Mouse (Mus musculus): Measurements from ENCODE around the gene Gucy2c. TPM values are rescaled to one million over a fixed set of nuclear protein-coding genes. Genes with fewer than 3 reads are reported as not detected.
A peak's percentile ranks its signal among the peaks of the same experiment; 100 is the strongest.

Gene Gucy2c
- total and polyA plus RNA-seq, 2 experiments from 2014 or later = 0.55 to 1.1 TPM

GRCm38 (mm10) chr6:136813117-136813516, 31.6 kb upstream of the Gucy2c start:
- ATAC-seq (ENCODE audit: low FRiP score) (no peak), DNase-seq (ENCODE audit: low spot score) (no peak)
- H3K4me1 ChIP-seq (ENCODE audit: insufficient read depth, low read length) = peaks cover 9% of the 10 kb centered on the region
- H3K4me2 ChIP-seq (ENCODE audit: low read depth, low read length, poor library complexity, severe bottlenecking) = no peak overlapping the region
- H3K9ac ChIP-seq (replicated peaks; ENCODE audit: low read length, poor library complexity, severe bottlenecking) = no peak overlapping the region
- no peaks in the 10 kb centered on the region for H3K9me3 ChIP-seq (ENCODE audit: low read length)
- H3K27ac ChIP-seq (ENCODE audit: low read depth, low read length) = 0 out of 2 replicates have a peak overlapping the region, but pooled peaks have one; percentile 2
- H3K4me3 ChIP-seq (ENCODE audit: low read depth, low read length) = no peak overlapping the region
- TF ChIP-seq CTCF (IDR thresholded peaks at IDR 0.05) = peak; percentile 41; the same call in 1 of the 2 replicates
- peaks cover 49% of the 10 kb centered on the region for H3K36me3 ChIP-seq (ENCODE audit: insufficient read depth, low read length)
- WGBS = 46% methylated on average over 4 of the region's 4 CpGs
- no peaks in the 10 kb centered on the region for H3K27me3 ChIP-seq (ENCODE audit: insufficient read depth, low read length)

DNA sequence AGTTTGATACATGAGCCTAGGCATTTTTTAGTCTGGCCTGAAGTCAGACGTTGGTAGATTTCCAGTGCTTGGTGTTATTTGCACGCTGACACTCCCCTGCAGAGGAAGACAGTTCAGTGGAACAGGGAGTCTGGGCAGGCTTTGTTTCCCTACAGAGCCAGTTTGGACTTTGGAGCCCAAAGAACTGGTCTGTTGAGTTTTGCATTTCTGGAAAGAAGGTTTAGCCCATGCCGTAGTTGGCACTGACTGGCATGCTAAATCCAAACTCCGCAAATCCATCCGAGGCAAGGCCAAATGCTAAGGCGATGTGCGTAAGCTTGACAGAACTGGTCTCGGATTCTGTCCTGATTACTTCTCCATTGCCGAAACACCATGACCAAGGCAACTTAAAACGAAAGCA, 29.6 kb upstream of the Gucy2c start:
- H3K4me2 ChIP-seq (ENCODE audit: low read depth, low read length, poor library complexity, severe bottlenecking) = no peak overlapping the region
- no peaks in the 10 kb centered on the region for H3K9me3 ChIP-seq (ENCODE audit: low read length)
- no peak overlapping the region for H3K4me3 ChIP-seq (ENCODE audit: low read depth, low read length)
- H3K27ac ChIP-seq (ENCODE audit: low read depth, low read length) = no peak overlapping the region
- H3K36me3 ChIP-seq (ENCODE audit: insufficient read depth, low read length) = peaks cover 37% of the 10 kb centered on the region
- peaks cover 9% of the 10 kb centered on the region for H3K4me1 ChIP-seq (ENCODE audit: insufficient read depth, low read length)
- DNase-seq (ENCODE audit: low spot score) (no peak), ATAC-seq (ENCODE audit: low FRiP score) (no peak)
- WGBS = 87% methylated on average over 10 of the region's 10 CpGs
- no peak for TF ChIP-seq CTCF (IDR thresholded peaks at IDR 0.05)
- no peak overlapping the region for H3K9ac ChIP-seq (replicated peaks; ENCODE audit: low read length, poor library complexity, severe bottlenecking)
- no peaks in the 10 kb centered on the region for H3K27me3 ChIP-seq (ENCODE audit: insufficient read depth, low read length)

- ATAC-seq (ENCODE audit: low FRiP score) (no peak), DNase-seq (ENCODE audit: low spot score) (no peak)
- peak overlapping the region; percentile 62; the same call in 1 of the 2 replicates for H3K4me3 ChIP-seq (ENCODE audit: low read depth, low read length)
- H3K27me3 ChIP-seq (ENCODE audit: insufficient read depth, low read length) = no peaks in the 10 kb centered on the region
- TF ChIP-seq CTCF (IDR thresholded peaks at IDR 0.05) = no peak
- WGBS = 85% methylated on average over 13 of the region's 13 CpGs
- H3K9me3 ChIP-seq (ENCODE audit: low read length) = no peaks in the 10 kb centered on the region
- H3K4me1 ChIP-seq (ENCODE audit: insufficient read depth, low read length) = peaks cover 9% of the 10 kb centered on the region
- peaks cover 26% of the 10 kb centered on the region for H3K36me3 ChIP-seq (ENCODE audit: insufficient read depth, low read length)
- H3K27ac ChIP-seq (ENCODE audit: low read depth, low read length) = no peak overlapping the region
- no peak overlapping the region for H3K9ac ChIP-seq (replicated peaks; ENCODE audit: low read length, poor library complexity, severe bottlenecking)
- peak overlapping the region; percentile 93; the same call in 1 of the 2 replicates for H3K4me2 ChIP-seq (ENCODE audit: low read depth, low read length, poor library complexity, severe bottlenecking)
Observed at GRCm38 (mm10) chr6:136809673-136810072, 28.1 kb upstream of the Gucy2c start.

DNA sequence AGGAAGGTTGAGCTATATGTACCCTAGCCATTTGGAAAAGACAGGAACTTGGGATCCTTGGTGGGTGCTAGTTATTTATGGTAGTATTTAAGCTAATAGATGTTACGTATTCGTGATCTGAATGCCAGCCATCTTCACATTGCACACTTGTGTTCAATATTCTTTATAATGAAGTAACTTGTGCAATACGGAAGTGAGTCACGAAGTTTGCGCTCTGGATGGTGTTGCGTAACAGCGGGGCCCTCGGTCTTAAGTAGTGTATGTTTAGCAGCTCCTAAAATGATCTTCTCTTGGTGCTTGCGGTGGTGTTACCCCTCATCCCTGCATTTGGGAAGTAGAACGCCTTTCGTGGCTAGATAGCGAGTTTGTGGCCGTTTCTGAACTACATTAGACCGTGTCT, 27.5 kb upstream of the Gucy2c start:
- ATAC-seq (ENCODE audit: low FRiP score) = no peak
- peak overlapping the region; percentile 62 for H3K4me3 ChIP-seq (ENCODE audit: low read depth, low read length)

DNA sequence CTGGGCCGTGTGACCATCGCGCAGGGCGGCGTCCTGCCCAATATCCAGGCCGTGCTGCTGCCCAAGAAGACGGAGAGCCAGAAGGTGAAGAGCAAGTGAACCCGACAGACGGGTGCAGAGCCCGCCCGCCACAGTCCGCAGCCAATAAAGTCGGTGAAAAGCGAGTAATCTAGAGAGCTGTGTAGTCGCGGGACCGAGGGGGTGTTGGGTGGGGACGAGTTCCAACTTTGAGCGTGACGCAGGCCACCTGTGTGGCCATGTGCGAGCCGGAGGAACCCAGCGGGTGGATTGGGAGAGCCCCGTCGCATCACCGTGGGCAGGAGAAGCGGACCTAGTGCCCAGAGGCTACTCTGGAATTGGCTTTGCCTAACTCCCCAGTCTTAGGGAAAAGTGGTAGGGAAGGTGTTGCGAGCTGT, 27.1 kb upstream of the Gucy2c start:
- Histone ChIP-seq H3K27me3 (ENCODE audit: insufficient read depth, low read length) (no peaks in the 10 kb centered on the region), H3K9me3 (ENCODE audit: low read length) (no peaks in the 10 kb centered on the region), H3K36me3 (ENCODE audit: insufficient read depth, low read length) (peaks cover 16% of the 10 kb centered on the region; the same call in 1 of the 2 replicates), H3K4me2 (ENCODE audit: low read depth, low read length, poor library complexity, severe bottlenecking) (peak overlapping the region; percentile 93), H3K27ac (ENCODE audit: low read depth, low read length) (no peak overlapping the region), H3K9ac (replicated peaks; ENCODE audit: low read length, poor library complexity, severe bottlenecking) (peak overlapping the region; percentile 71), H3K4me3 (ENCODE audit: low read depth, low read length) (peak overlapping the region; percentile 62), H3K4me1 (ENCODE audit: insufficient read depth, low read length) (peaks cover 9% of the 10 kb centered on the region)
- TF ChIP-seq CTCF (IDR thresholded peaks at IDR 0.05) = no peak
- DNase-seq (ENCODE audit: low spot score) (no peak), ATAC-seq (ENCODE audit: low FRiP score) (peak; percentile 6)
- under 1% methylated on average over 28 of the region's 28 CpGs for WGBS

More for the DNA sequence above, 27.5 kb upstream of the Gucy2c start:
- Histone ChIP-seq H3K4me1 (ENCODE audit: insufficient read depth, low read length) (peaks cover 9% of the 10 kb centered on the region), H3K27ac (ENCODE audit: low read depth, low read length) (no peak overlapping the region), H3K27me3 (ENCODE audit: insufficient read depth, low read length) (no peaks in the 10 kb centered on the region), H3K9me3 (ENCODE audit: low read length) (no peaks in the 10 kb centered on the region), H3K36me3 (ENCODE audit: insufficient read depth, low read length) (peaks cover 20% of the 10 kb centered on the region), H3K4me2 (ENCODE audit: low read depth, low read length, poor library complexity, severe bottlenecking) (peak overlapping the region; percentile 93), H3K9ac (replicated peaks; ENCODE audit: low read length, poor library complexity, severe bottlenecking) (peak overlapping the region; percentile 71)
- TF ChIP-seq CTCF (IDR thresholded peaks at IDR 0.05) = no peak
- DNase-seq (ENCODE audit: low spot score) = no peak
- WGBS = 46% methylated on average over 14 of the region's 14 CpGs

GRCm38 (mm10) chr6:136808014-136808417, 26.5 kb upstream of the Gucy2c start, which contains the start of gene H2afj:
TSS of gene H2afj (plus strand) at chr6:136808244.
- Histone ChIP-seq H3K4me1 (ENCODE audit: insufficient read depth, low read length) (peaks cover 12% of the 10 kb centered on the region), H3K9me3 (ENCODE audit: low read length) (no peaks in the 10 kb centered on the region), H3K27me3 (ENCODE audit: insufficient read depth, low read length) (no peaks in the 10 kb centered on the region), H3K9ac (replicated peaks; ENCODE audit: low read length, poor library complexity, severe bottlenecking) (peak within 1 kb of the TSS; percentile 71), H3K4me2 (ENCODE audit: low read depth, low read length, poor library complexity, severe bottlenecking) (peak within 1 kb of the TSS; percentile 93), H3K27ac (ENCODE audit: low read depth, low read length) (peak within 1 kb of the TSS; percentile 33; the same call in 1 of the 2 replicates), H3K4me3 (ENCODE audit: low read depth, low read length) (peak within 1 kb of the TSS; percentile 62), H3K36me3 (ENCODE audit: insufficient read depth, low read length) (peaks cover 11% of the 10 kb centered on the region; the same call in 1 of the 2 replicates)
- peak; percentile 90 for ATAC-seq (ENCODE audit: low FRiP score)
- peak; percentile 96 for DNase-seq (ENCODE audit: low spot score)
- under 1% methylated on average over 34 of the region's 34 CpGs for WGBS
- no peak for TF ChIP-seq CTCF (IDR thresholded peaks at IDR 0.05)

All from midbrain, postnatal 0 days (tissue).